Mouse (Mus musculus) gastrocnemius, postnatal 25 days (tissue): ENCODE results near the gene Pi4ka. TPM values are rescaled to one million over a fixed set of nuclear protein-coding genes. Genes with fewer than 3 reads are reported as not detected.
A peak's percentile ranks its signal among the peaks of the same experiment; 100 is the strongest.

Experiments used
- DNase-seq: peaks from one replicate; pipeline ENCODE4 v3.0.0; 2022
- long read RNA-seq, 2 experiments: library from polyadenylated mRNA; stranded (forward); transcript quantifications; one replicate each; pipeline ENCODE4 v2.0.0; 2021
- total RNA-seq, 2 experiments: library from RNA; stranded (reverse); gene quantifications; 1 replicate in 1 of 2; 2 replicates in 1 of 2; pipeline ENCODE4 v1.2.3; 2021

Gene Pi4ka
- 10 to 100 TPM; 15.9 to 20.4 TPM for total RNA-seq
- long read RNA-seq, experiment 1, partial matches to known transcripts: 0 of 6 reads
- long read RNA-seq, experiment 1, other reads (novel, unspliced or antisense): 4 of 6 reads
- long read RNA-seq, experiment 2, partial matches to known transcripts: 2 of 8 reads
- long read RNA-seq, experiment 2, other reads (novel, unspliced or antisense): 4 of 8 reads

DNA sequence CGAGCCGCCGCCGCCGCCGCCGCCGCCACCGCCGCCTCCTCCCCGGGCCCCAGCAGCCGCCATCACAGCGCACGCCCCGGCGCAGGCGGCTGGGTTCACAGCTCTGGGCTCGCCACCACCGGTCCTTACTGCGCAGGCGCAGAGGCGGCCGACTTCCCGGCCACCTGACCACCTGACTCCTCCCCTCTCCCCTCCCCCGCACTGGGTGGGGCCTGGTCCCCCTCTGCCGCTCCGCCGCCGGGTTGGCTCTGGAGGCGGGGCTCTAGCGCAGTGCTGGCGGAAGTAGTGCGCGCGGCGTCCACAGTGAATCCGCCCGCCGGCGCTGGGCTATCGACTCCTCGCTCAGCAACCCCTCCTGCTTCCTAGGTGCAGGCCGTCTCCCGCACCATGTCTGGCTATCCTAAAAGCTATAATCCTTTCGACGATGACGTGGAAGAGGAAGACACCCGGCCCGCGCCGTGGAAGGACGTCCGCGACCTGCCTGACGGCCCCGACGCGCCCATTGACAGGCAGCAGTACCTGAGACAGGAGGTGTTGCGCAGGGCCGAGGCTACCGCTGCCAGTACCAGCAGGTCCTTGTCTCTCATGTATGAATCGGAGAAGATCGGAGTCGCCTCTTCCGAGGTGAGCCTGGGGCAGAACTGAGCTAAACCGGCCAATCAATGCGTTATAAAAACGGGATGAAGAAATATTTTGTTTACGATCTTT is at the start of gene Pi4ka, which contains the start of gene Snap29:
Gene Pi4ka (minus strand): TSS at position 579 of the 708 bp plus-strand sequence.
Gene Snap29 (plus strand): TSS at position 251 of the 708 bp plus-strand sequence.
- DNase-seq: peak; percentile 100

DNA sequence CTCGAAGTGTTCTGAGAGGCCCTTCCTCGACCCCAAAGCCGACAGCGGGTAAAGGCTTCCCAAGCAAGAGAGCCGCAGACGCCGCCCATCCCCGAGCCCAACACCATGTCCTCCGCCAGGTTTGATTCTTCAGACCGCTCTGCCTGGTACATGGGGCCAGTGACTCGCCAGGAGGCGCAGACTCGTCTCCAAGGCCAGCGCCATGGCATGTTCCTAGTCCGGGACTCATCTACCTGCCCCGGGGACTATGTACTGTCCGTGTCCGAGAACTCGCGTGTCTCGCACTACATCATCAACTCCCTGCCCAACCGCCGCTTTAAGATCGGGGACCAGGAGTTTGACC is 46.2 kb upstream of the Pi4ka start:
- no peak for DNase-seq

DNA sequence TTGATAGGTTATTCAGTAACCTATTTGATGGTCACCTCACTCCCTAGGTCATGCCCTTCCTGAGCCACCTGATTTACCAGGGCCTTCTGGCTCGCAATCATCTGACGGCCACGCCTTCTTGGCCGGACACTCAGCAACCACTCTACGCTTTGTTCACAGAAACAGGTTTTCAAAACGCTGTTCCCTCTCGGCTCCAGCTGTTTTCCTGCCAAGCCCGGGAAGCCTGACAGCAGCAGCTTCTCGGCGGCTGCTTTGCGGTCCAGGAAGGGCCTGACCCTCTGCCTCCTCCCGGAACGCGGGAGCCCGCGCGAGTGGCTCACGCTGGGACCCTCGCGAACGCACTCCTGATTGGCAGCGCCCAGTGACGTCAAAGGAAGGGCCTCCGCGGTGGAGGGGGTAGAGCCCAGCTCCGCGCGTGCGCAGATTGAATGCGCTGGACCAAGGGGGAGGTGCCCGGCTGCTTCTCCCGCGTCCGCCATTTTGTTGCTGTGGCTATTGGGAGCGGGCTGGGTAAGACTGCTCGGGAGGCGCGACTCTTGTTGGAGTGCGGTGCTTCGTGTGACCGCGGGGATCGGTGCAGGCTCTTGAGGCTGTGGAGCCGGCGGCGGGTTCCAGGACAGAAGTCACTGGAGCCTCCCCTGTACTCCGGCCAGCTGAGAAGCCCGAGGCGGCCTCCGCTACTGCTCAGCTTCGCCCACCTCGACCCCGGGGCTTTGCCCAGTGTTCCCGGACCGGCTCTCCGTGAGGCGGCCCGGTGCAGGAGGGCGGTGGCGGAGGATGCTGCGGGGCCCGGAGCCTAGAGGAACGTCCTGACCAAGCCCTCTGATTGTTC is 45.6 kb upstream of the Pi4ka start, which contains the start of gene Crkl:
Gene Crkl (plus strand): TSS at position 447 of the 832 bp plus-strand sequence.
- DNase-seq: peak; percentile 97

DNA sequence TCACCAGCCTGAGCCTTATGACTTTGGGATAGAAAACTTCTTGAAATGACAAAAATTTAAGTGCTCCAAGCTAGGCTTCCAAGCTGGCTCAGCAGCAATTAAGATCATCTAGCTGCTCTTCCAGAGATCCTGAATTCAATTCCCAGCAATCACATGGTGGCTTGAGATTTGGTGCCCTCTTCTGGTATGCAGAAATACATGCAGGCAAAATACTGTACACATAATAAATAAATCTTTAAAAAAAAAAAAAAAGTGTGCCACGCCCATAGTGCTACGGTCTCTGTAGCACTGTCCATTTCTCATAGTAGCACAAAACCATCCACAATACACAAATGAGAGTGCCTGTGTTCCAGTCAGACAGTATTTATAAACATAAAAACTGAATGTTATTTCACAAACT is 26.5 kb upstream of the Pi4ka start:
- DNase-seq: no peak

DNA sequence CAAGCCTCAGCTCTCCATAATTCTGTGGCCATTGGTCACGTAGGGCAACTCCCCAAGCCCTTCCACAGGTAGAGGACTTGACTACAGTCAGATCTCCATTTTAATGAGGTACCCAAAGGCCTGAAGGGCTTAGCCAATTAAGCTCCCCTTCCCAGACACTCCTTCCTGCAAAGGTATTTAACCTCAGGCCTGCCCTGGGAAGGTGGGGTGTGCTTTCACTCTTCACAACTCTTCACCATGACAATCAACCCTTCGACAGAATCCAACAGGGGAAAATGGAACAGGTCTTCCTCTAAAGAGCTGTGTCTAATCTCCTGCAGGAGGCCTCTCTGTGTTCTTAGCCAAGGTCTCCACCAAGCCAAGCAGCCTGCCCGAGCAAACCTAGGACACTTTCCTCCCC is 16.9 kb upstream of the Pi4ka start:
- no peak for DNase-seq

DNA sequence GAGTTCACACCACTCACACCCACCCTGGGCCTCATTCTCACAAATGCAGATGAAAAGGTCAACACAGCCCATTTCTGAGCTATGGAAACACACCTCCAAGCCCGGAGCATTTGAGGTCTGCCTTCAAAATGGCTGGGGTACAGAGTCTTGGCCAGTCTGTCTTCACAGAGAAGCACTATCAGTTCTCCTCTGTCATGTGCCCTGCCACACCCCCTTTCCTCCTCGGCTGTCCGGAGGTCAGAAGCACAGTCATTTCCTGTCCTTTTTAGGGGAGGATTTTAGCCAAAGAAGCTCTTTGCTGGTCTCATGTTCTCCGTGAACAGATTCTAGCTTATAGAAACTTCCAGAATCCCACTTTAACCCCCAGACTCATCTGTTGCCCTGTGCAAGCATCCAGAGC is 4.1 kb upstream of the Pi4ka start:
- no peak for DNase-seq

DNA sequence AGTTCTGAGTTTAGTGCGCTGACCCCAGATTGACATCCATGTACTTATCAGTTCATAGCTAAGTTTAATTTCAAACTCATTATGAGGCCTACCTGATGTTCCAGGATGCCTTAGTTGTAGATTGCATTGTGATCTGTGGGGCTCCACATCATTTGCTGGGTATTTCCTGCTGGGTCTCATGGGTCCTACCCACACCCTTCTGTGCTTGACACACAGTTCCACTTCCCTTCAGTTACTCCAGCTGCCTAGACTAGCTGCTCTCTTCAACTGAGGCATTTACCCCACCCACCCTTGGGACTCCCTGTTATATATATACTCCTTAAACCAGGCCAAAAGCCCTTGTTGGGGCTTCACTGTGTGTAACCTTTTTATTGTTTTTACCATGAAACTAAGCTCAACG is 2.9 kb upstream of the Pi4ka start:
- no peak for DNase-seq

DNA sequence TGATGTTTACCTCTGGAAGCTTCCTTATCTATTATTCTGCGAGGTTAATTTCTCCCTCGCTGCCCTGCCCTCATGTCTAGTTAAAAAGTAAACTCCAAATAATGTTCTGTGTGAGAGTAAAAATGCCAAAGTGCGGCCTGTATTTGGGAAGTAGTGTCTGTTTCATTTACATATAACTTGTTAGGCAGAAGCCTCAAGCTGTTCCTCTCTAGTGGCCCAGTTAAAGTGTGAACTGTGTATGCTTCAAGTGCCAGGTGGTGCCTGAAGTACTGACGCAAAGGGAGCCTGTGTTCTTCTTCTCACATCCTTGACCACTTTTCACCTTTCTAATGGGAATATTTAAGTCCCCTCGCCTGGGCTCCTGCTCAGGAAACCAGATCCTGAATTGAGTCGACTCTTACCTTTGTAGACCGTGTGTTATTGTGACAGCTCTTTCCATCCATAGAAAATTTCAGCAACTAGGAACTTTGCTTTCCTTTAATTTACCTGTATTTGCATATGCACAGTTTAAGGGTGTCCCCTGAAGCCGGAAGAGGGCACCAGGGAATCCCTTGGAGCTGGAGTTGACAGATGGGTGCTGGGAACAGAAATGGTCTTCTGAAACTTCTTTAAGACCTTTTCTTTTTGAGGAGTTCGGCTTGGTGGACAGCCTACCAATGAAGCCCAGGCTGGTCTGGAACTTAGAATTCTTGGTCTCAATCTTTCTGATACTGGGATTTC is 558 bp upstream of the Pi4ka start:
- DNase-seq: no peak

DNA sequence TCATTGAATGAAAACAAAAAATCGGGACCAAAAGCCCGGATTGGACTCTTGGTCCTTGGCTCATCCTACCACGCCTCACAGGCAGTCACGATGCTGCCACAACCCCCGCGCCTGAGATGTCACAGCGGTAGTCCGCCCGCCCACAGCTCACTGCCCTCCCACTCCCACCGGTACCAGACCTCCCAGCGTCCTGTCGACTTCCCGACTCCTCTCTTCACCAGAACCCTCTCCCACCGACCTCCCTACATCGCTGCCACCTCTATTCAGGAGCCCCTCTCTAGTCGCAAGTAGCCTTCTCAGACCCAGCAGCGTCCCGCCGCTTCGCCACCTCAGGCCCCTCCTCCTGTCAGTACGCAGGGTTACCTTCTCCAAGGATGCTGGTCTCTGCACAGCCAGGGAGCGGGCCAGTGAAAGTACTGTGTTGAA is 830 bp downstream of the Pi4ka start:
- DNase-seq: peak; percentile 55

DNA sequence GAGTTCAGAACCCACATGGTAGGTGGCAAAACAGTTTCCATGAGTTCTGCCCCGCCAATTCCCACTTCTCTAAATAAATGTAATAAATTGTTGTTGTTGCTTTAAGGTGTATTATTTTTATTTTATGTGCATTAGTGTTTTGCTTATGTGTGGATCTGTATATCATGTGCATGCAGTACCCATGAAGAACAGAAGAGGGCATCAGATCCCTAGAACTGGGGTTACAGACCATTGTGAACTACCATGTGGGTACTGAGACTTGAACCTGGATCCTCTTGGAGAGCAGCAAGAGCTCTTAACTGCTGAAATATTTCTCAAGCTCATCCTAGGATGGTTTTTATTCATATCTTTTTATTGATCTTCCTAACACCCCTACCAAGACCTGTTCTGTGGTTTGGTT is 3.3 kb downstream of the Pi4ka start:
- DNase-seq: no peak

DNA sequence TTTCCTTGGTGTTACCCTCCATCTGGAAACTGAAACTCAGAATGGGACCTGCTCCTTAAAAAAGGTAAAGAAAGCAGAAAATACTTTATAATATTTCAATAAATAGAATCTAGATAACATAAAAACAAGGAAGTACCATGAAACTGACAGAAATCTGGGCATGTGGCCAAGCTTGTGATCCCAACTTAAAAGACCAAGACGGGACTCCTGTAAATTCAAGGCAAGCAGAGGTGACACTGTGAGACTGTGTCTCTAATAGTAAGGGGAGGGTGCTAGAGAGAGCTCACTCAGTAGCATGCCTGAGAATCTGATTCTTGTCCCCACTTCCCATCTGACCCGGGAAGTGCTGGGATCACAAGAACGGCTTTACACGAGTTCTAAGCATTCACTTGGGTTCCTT is 13.3 kb downstream of the Pi4ka start:
- no peak for DNase-seq

DNA sequence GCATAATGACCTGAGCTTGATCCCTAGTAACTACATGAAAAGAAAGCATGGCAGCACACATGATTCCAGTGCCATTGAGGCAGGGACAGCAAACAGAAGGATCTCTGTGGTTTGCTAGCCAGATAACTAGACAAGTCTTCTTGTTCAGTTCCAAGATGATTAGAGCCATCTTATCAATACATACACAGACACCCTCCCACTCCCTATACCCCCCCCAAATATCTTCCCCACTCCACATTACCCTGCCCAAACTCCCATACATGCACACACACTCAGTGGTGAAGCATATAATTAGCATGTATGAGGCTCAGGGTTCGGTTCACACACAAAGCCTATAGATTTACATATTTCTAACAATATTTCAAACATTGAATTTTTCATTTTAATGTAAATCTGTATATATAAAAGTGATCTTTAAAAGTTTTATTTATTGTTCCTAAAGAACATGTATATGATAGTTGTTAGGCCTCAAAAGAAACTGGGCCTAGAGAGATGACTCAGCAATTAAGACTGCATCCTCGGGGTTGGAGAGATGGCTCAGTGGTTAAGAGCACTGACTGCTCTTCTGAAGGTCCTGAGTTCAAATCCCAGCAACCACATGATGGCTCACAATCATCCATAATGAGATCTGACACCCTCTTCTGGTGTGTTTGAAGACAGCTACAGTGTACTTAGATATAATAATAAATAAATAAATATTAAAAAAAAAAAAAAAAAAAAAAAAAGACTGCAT is 22.4 kb downstream of the Pi4ka start:
- no peak for DNase-seq

DNA sequence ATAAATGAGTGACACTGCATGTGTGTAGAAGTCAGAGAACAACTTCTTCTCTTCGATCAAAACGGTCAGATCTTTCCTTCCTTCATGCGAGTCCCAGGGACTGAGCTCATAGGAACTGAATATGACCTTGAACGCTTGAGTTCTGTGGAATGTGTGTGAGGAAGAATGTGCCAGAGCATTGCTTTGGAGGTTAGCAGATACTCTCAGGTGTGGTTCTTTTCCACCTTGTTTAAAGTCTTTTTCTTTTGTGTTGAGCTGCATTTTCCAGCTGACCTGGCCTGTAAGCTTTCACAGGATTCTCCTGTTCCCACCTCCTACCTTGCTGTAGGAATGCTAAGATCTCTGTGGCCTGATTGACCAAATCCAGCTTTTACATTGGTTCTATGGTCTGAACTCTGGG is 23.8 kb downstream of the Pi4ka start:
- no peak for DNase-seq

DNA sequence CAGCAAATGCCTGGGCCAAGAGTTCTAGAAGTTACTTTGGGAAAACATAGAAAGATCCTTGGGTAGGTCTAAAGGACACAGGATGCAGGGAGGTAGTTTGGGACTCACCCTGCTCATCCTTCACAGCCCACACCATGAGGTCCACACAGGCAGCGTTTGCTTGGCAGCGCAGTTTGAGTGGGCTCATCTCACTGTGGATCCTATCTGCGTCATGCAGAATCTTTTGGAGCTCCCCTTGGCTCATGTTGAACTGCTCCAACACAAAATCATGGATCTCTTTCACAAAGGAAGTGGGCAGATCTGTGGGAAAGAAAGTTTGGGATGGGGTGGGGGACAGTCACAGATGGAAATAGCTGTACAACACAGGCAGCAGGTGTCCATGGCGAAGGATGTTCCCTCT is 47.3 kb downstream of the Pi4ka start:
- no peak for DNase-seq

DNA sequence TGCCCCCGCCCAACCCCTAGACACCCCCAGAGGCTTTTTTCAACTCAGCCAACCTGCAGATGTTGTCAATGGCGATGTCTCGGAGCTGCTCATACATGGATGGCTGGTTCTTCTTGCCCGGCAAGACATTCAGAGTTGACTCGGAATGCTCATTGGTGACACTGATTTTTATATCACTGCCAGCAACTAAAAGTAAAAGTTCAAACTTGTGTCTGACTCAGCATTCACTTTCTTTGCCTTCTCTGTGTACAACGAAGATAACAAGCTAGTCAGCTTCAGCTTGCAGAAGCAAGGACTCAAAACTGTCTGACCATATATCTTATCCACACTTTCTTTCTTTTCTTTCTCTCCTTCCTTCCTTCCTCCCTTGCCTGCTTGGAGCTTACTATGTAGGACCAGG is 50.1 kb downstream of the Pi4ka start:
- no peak for DNase-seq

DNA sequence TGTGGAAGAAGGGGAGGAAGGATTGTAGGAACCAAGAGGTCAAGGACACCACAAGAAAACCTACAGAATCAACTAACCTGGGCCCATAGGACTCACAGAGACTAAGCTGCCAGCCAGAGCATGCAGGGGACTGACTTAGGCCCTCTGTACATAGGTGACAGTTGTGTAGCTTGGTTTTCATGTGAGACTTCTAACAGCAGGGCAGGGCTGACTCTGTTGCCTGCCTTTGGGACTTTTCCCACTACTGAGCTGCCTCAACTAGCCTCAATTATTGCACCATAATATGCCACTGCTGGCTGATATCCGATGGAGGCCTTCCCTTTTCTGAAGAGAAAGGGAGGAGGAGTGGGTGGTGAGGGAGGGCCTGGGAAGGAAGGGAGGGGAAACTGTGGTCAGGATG is 59.3 kb downstream of the Pi4ka start:
- DNase-seq: no peak

DNA sequence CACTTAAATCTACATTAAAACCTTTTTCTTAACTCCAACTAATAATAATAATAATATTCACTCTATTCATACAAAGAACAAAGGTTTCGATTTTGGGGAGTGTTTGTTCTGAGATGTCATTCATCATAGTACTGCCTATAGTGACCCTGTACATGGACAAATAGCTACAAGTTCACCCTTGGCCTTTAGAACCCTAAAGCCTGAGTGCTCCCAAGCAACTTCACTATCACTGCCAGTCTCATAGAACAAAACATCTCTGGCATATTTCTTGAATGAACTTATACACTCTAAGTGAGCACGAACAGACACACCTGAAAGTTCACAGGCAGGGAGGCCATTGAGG is 60.3 kb downstream of the Pi4ka start:
- no peak for DNase-seq

DNA sequence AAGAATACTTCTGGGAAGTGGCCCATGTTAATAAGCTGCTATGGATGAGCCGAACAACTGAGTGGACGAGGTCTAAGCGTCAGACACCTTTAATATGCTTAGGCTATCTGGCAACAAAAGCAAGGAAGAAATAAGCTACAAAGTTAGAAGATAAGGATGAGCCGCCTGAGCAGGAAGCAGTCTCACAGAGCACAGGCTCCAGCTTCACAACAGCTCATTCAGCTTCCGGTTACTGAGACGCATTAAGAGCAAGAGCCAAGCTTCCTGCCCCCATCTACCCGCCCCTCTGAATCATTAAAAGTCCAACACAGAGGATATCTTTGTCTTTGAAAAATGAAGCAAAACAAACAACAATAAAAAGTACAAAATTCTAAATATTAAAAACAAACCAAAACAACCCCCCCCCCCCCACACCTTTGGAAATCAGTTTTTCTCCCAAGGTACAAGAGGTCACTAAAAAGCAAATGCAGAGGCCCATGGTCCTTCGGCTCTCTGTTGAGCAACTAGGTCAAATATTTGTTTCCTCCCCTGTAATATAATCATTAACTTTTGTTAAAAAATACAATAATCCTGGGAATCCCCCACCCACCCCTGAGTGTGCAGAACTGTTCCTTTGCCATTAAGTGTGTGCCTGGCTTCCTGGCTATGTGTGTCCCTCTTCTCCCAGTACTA is 60.8 kb downstream of the Pi4ka start:
- DNase-seq: no peak

DNA sequence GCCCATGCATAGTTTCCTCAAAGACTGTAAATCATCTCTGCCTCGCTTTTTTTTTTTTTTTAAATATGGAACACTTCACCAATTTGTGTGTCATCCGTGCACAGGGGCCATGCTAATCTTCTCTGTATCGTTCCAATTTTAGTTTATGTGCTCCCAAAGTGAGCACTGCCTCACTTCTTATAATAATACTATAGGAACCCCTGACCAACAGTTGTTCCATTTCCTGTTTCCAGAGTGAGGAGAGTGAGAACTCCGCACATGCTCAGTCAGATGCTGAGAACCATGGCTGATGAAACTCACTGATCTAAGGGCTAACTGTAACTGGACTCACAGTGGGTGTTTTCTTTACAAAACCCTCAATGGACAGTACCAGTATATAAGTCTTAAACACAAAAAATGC is 64.3 kb downstream of the Pi4ka start:
- no peak for DNase-seq

DNA sequence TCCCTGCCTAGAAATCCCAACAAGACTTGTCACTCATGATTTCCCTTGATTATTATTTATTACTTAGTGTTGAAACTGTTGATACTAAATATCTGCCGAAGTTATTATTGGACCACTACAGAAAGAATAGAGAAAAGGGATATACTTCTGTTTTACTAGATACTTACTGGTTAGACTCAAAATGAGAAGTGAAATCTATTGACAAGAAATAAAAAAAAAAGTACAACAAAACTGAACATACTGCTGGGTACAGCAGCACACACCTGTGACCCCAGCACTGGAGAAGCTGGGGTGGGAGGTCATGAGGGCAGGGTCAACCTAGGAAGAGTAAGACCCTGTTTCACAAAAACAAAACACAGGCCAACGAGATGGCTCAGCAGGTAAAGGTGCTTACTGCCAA is 65.4 kb downstream of the Pi4ka start:
- DNase-seq: no peak

DNA sequence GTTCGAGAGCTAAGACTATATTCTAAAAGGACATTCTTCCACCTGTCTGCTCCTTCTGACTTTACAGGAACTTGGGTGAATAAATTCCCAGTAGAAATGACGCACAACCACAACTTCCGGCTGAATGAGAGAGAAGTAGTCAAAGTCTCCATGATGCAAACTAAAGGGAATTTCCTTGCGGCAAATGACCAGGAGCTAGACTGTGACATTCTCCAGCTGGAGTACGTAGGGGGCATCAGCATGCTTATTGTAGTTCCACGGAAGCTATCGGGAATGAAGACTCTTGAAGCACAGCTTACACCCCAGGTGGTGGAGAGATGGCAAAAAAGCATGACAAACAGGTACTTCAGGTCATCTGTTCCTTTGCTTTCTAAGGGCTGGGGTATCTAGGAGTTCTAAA is 66.4 kb downstream of the Pi4ka start:
- no peak for DNase-seq
